Mouse (Mus musculus) hindbrain, embryonic 15.5 days (tissue): Measurements from ENCODE around the gene Prm2. TPM values are rescaled to one million over a fixed set of nuclear protein-coding genes. Genes with fewer than 3 reads are reported as not detected.

Experiments
- ATAC-seq: fragments of 200-750 bp; cut with Nextera tagmentation; 2 replicates; pipeline ENCODE4 v1.8.0; 2017; ENCODE audit warnings: low read depth, moderate number of reproducible peaks, moderate TSS enrichment; ENCODE audit not compliant: low FRiP score
- H3K27ac ChIP-seq: fragments of 300-500 bp; sonication (generic); replicated peaks from 2 replicates; pipeline ENCODE4 v1.5.1; 2015; ENCODE audit warnings: mild to moderate bottlenecking, inconsistent platforms
- H3K27me3 ChIP-seq: fragments of 300-500 bp; sonication (generic); 2 replicates; pipeline ENCODE4 v1.6.1; 2015; ENCODE audit warnings: control low read depth, inconsistent platforms
- H3K36me3 ChIP-seq: fragments of 300-500 bp; sonication (generic); 2 replicates; pipeline ENCODE4 v1.6.1; 2015; ENCODE audit warnings: control low read depth, inconsistent platforms
- H3K4me1 ChIP-seq: fragments of 300-500 bp; sonication (generic); replicated peaks from 2 replicates; pipeline ENCODE4 v1.6.1; 2015; ENCODE audit warnings: control low read depth, inconsistent platforms
- H3K4me2 ChIP-seq: fragments of 300-500 bp; sonication (generic); 2 replicates; pipeline ENCODE4 v1.6.1; 2015; ENCODE audit warnings: moderate library complexity, mild to moderate bottlenecking, inconsistent platforms
- H3K4me3 ChIP-seq: fragments of 300-500 bp; sonication (generic); 2 replicates; pipeline ENCODE4 v1.5.1; 2015; ENCODE audit warnings: mild to moderate bottlenecking, inconsistent platforms
- H3K9ac ChIP-seq: fragments of 300-500 bp; sonication (generic); 2 replicates; pipeline ENCODE4 v1.6.1; 2015; ENCODE audit warnings: inconsistent platforms
- H3K9me3 ChIP-seq: fragments of 300-500 bp; sonication (generic); 2 replicates; pipeline ENCODE4 v1.6.1; 2016; ENCODE audit warnings: control low read depth, inconsistent platforms
- WGBS: fragments of 180-500 bp; shearing (Covaris S2); methylation state at CpG from one replicate; pipeline ENCODE4 v1.1.7; 2015; 5-methylcytosine and 5-hydroxymethylcytosine counted together
- polyA plus RNA-seq: library from polyadenylated mRNA; unstranded; fragments of >200 nt; fragmentation: Nextera tagmentation; extraction: Ambion mirVana; gene quantifications from 2 replicates; pipeline ENCODE4 v1.2.1, GENCODE M21; 2015

Gene Prm2
- polyA plus RNA-seq, 1 experiment from 2014 or later: not detected

DNA sequence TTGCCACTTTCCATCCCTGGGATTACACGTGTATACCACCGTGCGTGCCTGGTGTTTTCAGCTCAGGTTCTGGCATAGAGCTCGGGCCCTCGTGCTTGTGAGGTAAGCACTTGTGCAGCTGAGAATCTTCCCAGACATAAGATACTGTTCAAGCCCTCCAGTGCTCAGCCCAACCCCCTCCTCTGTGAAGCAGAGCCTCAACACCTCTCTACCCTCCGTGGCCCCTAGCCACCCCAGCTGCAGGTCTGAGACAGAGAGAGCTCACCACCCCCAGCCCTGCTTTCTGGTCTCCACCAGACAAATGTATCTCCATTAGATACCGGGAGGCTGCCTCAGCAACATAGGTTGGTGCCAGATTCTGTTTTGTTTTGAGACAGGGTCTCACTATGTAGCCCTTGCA lies 46.7 kb downstream of the Prm2 start:
- WGBS: 73% methylated on average over 7 of the region's 7 CpGs
- Histone ChIP-seq H3K4me2 (no peak overlapping the region), H3K36me3 (no peaks in the 10 kb centered on the region), H3K27me3 (no peaks in the 10 kb centered on the region), H3K9me3 (no peaks in the 10 kb centered on the region), H3K4me1 (peaks cover 8% of the 10 kb centered on the region; the same call in 1 of the 2 replicates), H3K9ac (no peak overlapping the region), H3K27ac (no peak overlapping the region), H3K4me3 (no peak overlapping the region)
- ATAC-seq: no peak

Other genes starting within 250 kb of the Prm2 start
- gene Socs1, start 10.6 kb downstream of the Prm2 start, polyA plus RNA-seq: 5.0 and 5.4 TPM in 2 replicates
- gene Tnp2, start 7.5 kb downstream of the Prm2 start, polyA plus RNA-seq: not detected in 2 replicates
- gene Prm3, start 5.2 kb downstream of the Prm2 start, polyA plus RNA-seq: not detected in 2 replicates
- gene Prm1, start 9.7 kb upstream of the Prm2 start, polyA plus RNA-seq: 0.36 and 0.52 TPM in 2 replicates
- gene Gm11172, start 16.8 kb upstream of the Prm2 start, polyA plus RNA-seq: not detected in 2 replicates
- 0.74 and 0.81 TPM in 2 replicates for gene Rmi2, start 38.9 kb upstream of the Prm2 start, polyA plus RNA-seq